Mouse (Mus musculus) heart, postnatal 0 days (tissue): Measurements from ENCODE around the gene St8sia4.

Experiments used
- CTCF ChIP-seq: IDR thresholded peaks from 2 replicates; pipeline ENCODE4 v1.5.1; 2016; ENCODE audit warnings: antibody characterized with exemption, control low read depth, low read depth
- EP300 ChIP-seq: IDR thresholded peaks from 2 replicates; pipeline ENCODE4 v1.6.1; 2016; ENCODE audit warnings: antibody characterized with exemption, low read depth

DNA sequence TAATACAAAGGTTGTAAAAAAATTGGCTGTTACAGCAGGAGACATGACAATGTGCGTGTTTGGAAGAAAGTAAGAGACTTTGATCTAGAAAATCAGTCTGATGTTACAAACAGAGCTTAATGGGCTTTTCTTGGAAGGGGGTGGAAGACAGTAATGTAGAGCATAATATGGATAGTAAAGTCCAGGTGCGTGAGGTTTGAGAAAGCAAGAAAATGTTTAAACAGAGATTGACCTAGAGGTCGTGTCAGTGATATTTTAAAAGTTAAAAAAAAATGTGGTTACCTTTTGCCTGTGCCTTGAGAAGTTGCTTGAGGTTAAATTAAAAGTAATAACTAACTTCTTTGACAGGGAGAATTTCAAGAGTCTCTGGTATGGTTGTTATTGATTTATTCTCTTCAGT lies 41.8 kb upstream of the St8sia4 start:
- TF ChIP-seq CTCF (no peak), EP300 (no peak)
